Mouse (Mus musculus) kidney, adult 2 months (tissue): ENCODE measurements around the gene Prkab2. TPM values are rescaled to one million over a fixed set of nuclear protein-coding genes. Genes with fewer than 3 reads are reported as not detected.

Experiments used
- DNase-seq: peaks from one replicate; pipeline ENCODE4 v3.0.0; 2021
- H3K27ac ChIP-seq: fragments of 200-500 bp; 2 replicates; pipeline ENCODE4 v1.5.1; 2012; ENCODE audit warnings: low read depth, low read length, control low read depth, inconsistent platforms; ENCODE audit not compliant: insufficient read depth
- H3K27me3 ChIP-seq: fragments of 200-500 bp; replicated peaks from 2 replicates; pipeline ENCODE4 v1.6.1; 2012; ENCODE audit warnings: mild to moderate bottlenecking, moderate library complexity, low read length, inconsistent platforms; ENCODE audit not compliant: control insufficient read depth, insufficient read depth
- H3K36me3 ChIP-seq: fragments of 200-500 bp; 2 replicates; pipeline ENCODE4 v1.6.1; 2012; ENCODE audit warnings: mild to moderate bottlenecking, moderate library complexity, low read length, inconsistent platforms; ENCODE audit not compliant: control insufficient read depth, insufficient read depth
- H3K4me1 ChIP-seq: fragments of 200-500 bp; 2 replicates; pipeline ENCODE4 v1.6.1; 2011; ENCODE audit warnings: low read length; ENCODE audit not compliant: control insufficient read depth, insufficient read depth
- H3K4me3 ChIP-seq: fragments of 200-500 bp; 2 replicates; pipeline ENCODE4 v1.5.1; 2011; ENCODE audit warnings: mild to moderate bottlenecking, low read depth, low read length, control low read depth; ENCODE audit not compliant: insufficient read depth
- CTCF ChIP-seq: fragments of 200-500 bp; conservative IDR thresholded peaks from 2 replicates; pipeline ENCODE4 v1.5.1; 2011; ENCODE audit warnings: low read depth, mild to moderate bottlenecking, control low read depth, low read length, moderate library complexity, mixed read lengths; ENCODE audit not compliant: insufficient read depth, insufficient read length
- POLR2A ChIP-seq: fragments of 200-500 bp; IDR thresholded peaks from one replicate; pipeline ENCODE4 v1.6.1; 2011; ENCODE audit warnings: low read depth, low read length, control low read depth
- WGBS: fragments of 180-500 bp; shearing (Covaris S2); methylation state at CpG from one replicate; pipeline ENCODE4 v1.1.7; 2018; 5-methylcytosine and 5-hydroxymethylcytosine counted together
- polyA plus RNA-seq: library from polyadenylated mRNA; depleted of rRNA; stranded (reverse); fragments of >200 nt; gene quantifications from 2 replicates; pipeline ENCODE4 v1.2.3, GENCODE M21; 2012; rRNA removed

Gene Prkab2
- polyA plus RNA-seq: 4.5 and 4.7 TPM in 2 replicates

DNA sequence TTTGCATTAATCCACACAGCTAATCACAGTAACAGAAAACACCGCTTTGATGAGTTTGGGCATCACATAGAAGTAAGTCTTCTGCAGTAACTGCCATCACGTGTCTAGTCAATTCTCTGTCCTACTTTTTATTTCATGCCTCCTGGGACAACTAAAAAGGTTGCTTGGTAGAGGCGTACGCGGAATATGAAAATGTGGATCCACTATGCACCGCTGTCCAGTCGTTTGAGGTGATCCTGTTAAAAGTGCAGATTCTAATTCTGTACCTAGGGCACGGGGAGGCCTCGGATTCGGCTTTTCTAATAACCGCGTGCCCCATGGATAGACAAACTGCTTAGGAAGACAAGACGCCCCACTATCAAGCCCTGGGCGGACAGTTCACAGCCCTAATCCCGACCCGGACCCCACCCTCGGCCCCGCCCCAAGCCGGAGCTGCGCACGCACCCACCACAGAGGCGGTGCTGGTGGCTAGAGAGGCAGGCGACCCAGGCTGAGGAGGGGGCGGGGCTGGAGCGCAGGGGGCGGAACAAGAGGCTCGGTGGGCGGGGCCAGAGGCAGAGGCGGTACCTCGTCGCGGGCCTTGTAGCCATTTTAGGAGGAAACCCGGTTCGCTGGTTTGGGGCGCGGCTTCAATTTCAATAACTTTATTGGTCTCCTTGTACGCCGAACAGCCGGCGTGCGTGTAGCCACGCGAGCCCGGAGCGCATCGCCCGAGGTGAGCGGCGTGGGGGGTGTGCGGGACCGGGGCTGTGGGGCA is at the start of gene Prkab2:
Prkab2 (plus strand) TSS at position 539 of the 757 bp plus-strand sequence.
- no peaks in the 10 kb centered on the region for H3K27me3 ChIP-seq
- TF ChIP-seq CTCF: no peak
- peak; percentile 28 for TF ChIP-seq POLR2A
- WGBS: 1% methylated on average over 51 of the region's 51 CpGs
- H3K36me3 ChIP-seq: no peaks in the 10 kb centered on the region
- H3K4me1 ChIP-seq: no peaks in the 10 kb centered on the region; the same call in 1 of the 2 replicates
- DNase-seq: peak; percentile 100
- peak within 1 kb of the TSS; percentile 87 for H3K4me3 ChIP-seq
- 0 out of 2 replicates have a peak within 1 kb of the TSS, but pooled peaks have one; percentile 8 for H3K27ac ChIP-seq

DNA sequence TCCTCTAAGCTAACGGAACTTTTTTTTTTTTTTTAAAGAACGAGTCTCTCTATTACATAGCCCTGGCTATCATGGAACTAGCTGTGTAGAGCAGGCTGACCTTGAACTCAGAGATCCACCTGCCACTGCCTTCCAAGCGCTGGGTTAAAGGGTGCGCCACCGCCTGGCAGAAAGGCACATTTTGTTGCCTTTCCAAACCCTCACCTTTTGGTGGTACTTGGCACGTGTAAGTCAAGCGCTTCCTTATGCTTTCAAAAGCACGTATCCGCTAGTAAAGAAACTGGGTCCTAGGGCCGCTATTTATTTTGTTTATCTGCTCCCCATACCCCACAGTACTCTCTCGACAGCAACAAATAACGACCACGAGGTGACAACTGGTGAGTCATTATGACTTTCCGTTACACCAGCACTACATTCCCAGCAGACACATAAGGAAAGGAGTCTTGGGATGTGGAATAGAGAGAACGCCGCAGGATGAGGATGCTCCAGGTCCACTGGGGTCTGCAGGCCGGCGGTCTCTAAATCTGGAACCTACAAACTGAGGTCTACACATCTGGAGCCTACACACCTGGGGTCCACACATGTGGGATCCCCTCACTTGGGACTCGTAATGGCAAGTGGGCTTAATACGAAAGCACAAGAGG is 48.7 kb upstream of the Prkab2 start:
- H3K4me3 ChIP-seq: peak overlapping the region; percentile 74
- H3K36me3 ChIP-seq: no peaks in the 10 kb centered on the region
- TF ChIP-seq POLR2A (no peak), CTCF (peak; percentile 53)
- WGBS: 5% methylated on average over 20 of the region's 20 CpGs
- no peaks in the 10 kb centered on the region for H3K27me3 ChIP-seq
- H3K4me1 ChIP-seq: no peaks in the 10 kb centered on the region; the same call in 1 of the 2 replicates
- peak; percentile 62 for DNase-seq
- H3K27ac ChIP-seq: peak overlapping the region; percentile 73

DNA sequence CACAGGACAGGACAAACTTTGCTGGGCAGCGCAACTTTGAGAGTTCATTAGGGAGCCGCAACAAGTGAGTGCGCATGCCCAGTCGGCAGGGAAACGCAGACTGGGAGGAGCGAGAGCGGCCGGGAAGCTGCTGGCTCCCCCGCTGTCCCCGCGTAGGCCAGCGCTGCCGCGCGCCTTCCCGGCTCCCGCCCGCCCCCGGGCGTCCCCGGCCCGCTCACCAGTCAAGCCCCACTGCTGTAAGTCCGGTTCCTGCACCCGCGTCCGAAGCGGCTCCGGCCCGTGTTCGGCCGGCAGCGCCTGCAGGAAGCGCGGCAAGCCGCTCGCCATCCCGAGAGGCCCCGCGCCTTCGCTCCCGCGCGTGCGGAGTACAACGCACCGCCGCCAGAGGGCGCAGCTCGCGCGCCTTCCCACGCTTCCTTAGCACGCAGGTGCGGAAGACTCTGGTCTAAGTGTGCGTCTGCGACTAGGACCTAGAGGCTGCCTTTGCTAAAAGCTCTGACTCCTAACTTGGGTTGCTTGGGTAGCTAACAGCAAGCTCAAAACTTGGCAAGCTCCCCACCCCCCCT is 48.1 kb upstream of the Prkab2 start, which contains the start of gene Chd1l:
Chd1l (minus strand) TSS at position 359 of the 566 bp plus-strand sequence.
- Histone ChIP-seq H3K4me3 (peak within 1 kb of the TSS; percentile 74), H3K36me3 (no peaks in the 10 kb centered on the region), H3K27ac (peak within 1 kb of the TSS; percentile 73), H3K4me1 (no peaks in the 10 kb centered on the region; the same call in 1 of the 2 replicates), H3K27me3 (no peaks in the 10 kb centered on the region)
- TF ChIP-seq POLR2A (no peak), CTCF (peak; percentile 92)
- under 1% methylated on average over 56 of the region's 56 CpGs for WGBS
- peak; percentile 94 for DNase-seq

DNA sequence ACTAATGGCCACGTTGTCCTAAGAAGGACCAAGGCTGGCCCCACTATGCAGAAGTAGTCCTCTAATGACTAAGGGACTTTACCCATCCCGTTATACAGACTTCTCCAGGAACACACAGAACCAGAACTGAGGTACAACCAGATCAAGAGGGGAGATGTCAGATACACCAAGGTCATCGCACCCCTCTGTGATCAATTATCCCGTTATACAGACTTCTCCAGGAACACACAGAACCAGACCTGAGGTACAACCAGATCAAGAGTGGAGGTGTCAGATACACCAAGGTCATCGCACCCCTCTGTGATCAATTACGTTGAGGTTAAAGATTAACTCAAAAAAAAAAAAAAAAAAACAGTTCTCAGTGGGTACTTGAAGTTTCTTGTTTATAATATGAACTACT is 47.0 kb upstream of the Prkab2 start:
- WGBS: 65% methylated on average over 6 of the region's 6 CpGs
- DNase-seq: no peak
- TF ChIP-seq POLR2A (no peak), CTCF (no peak)

DNA sequence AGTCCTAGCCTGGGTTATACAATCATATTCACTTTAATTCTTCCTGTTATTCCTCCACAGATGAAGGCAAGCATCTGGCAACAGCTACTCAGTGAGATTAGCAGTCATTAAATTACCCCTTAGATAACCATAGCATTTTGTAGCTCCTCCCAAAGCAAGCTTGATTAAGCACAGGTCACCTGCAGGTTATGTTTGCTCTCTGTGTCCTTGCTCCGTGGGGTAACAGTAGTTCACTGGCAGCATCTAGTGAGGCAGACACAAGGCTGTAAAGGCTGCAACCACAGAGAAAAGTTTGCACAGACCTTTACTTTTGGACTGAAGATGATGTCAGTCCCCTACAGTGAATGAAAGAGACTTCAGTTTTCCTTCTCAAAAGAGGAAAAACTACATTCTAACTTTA is 42.8 kb upstream of the Prkab2 start:
- H3K4me3 ChIP-seq: no peak overlapping the region
- H3K4me1 ChIP-seq: no peaks in the 10 kb centered on the region; the same call in 1 of the 2 replicates
- TF ChIP-seq POLR2A (no peak), CTCF (no peak)
- no peak for DNase-seq
- no peaks in the 10 kb centered on the region for H3K27me3 ChIP-seq
- H3K36me3 ChIP-seq: no peaks in the 10 kb centered on the region
- WGBS: 16% methylated on average over 1 of the region's 1 CpGs
- H3K27ac ChIP-seq: no peak overlapping the region

More for the DNA sequence above, 47.0 kb upstream of the Prkab2 start:
- H3K4me3 ChIP-seq: no peak overlapping the region
- H3K27ac ChIP-seq: no peak overlapping the region
- H3K27me3 ChIP-seq: no peaks in the 10 kb centered on the region
- no peaks in the 10 kb centered on the region for H3K36me3 ChIP-seq
- no peaks in the 10 kb centered on the region; the same call in 1 of the 2 replicates for H3K4me1 ChIP-seq

DNA sequence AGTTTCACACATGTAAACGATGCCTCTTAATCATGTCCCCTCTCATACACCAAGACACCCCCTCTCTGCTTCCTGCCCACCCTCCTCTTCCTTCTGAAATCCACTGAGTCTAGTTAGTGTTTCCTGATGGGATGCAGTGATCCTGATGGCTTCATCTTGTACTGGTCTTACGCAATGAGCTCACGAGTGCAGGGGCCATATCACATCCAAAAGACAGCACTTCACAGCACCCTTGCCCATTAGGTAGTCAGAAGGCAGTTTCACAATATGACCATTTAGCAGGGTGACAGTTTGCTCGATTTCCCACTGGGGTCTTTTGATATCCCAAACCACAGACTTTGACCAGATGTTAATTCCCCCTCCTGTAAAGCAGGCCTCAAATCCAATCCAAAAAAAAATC is 42.1 kb upstream of the Prkab2 start:
- Histone ChIP-seq H3K4me1 (no peaks in the 10 kb centered on the region; the same call in 1 of the 2 replicates), H3K4me3 (no peak overlapping the region), H3K27me3 (no peaks in the 10 kb centered on the region; the same call in 1 of the 2 replicates), H3K27ac (no peak overlapping the region), H3K36me3 (no peaks in the 10 kb centered on the region)
- 88% methylated on average over 4 of the region's 4 CpGs for WGBS
- no peak for TF ChIP-seq CTCF
- TF ChIP-seq POLR2A: no peak
- DNase-seq: no peak

DNA sequence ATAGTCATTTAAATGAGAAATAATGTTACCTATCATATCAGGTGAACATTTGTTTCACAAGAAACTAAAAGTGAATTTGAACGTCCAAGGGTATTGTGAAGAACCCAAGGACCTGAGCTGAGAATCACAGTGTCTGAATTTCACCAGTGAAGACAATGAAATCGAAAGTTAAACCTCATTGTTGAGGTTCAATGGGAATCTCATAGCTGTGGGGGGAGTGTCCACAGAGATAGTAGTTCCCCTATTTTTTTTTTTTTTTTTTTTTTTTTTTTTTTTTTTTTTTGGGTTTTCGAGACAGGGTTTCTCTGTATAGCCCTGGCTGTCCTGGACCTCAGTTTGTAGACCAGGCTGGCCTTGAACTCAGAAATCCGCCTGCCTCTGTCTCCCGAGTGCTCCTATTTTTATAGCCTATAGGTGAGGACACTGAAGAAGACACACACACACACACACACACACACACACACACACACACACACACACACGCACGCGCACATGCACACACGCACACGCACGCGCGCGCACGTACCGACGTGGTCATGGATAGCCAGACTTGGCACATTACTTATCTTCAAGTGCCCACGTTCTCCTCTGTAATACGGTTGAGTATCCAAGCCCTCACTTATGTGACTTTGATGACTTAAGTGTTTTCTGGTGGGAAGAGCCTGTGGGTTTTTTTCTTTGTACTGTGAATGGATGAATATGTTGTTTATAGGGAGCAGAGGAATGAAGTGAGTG is 40.7 kb upstream of the Prkab2 start:
- Histone ChIP-seq H3K27me3 (no peaks in the 10 kb centered on the region; the same call in 1 of the 2 replicates), H3K27ac (no peak overlapping the region)
- WGBS: 93% methylated on average over 19 of the region's 19 CpGs

More for the DNA sequence above, 40.7 kb upstream of the Prkab2 start:
- Histone ChIP-seq H3K4me1 (no peaks in the 10 kb centered on the region), H3K36me3 (no peaks in the 10 kb centered on the region), H3K4me3 (no peak overlapping the region)
- DNase-seq: no peak
- TF ChIP-seq CTCF (no peak), POLR2A (no peak)
